Comparison of ENCODE assay signal across 11 mouse cellular contexts in genomic region chr7:96521956-96522355, GRCm38 (mm10).
DNase-seq lines count a peak whose midpoint lies in the region; ATAC-seq and TF ChIP-seq lines count a peak whose summit lies in the region.
"Had no signal": no experiment of that assay in that cellular context is flagged by ENCODE, and none has a peak within 500 bp of the region (broad histone marks: within the 10 kb centered on the region; RNA-seq: fewer than 3 reads in every experiment).

No protein-coding gene starts in this region.

- 43% methylated on average over 7 of the region's 7 CpGs for WGBS in forebrain, embryonic 15.5 days
- WGBS in forebrain, embryonic 11.5 days: 76% methylated on average over 7 of the region's 7 CpGs
- WGBS in stomach, embryonic 16.5 days: 57% methylated on average over 7 of the region's 7 CpGs
- 36% methylated on average over 7 of the region's 7 CpGs for WGBS in stomach, postnatal 0 days

- no peak overlapping the region for H3K4me2 ChIP-seq in forebrain, embryonic 15.5 days (replicated peaks)
- no peak overlapping the region for H3K4me2 ChIP-seq in forebrain, embryonic 11.5 days (ENCODE audit: low read depth, low read length, severe bottlenecking)
- H3K4me2 ChIP-seq in stomach, embryonic 16.5 days (ENCODE audit: low read depth, low read length): no peak overlapping the region
- no peak overlapping the region for H3K4me2 ChIP-seq in stomach, postnatal 0 days (replicated peaks; ENCODE audit: low read depth)

- H3K4me3 ChIP-seq in forebrain, embryonic 15.5 days: no peak overlapping the region
- no peak overlapping the region for H3K4me3 ChIP-seq in forebrain, embryonic 11.5 days (ENCODE audit: low read depth, low read length)
- H3K4me3 ChIP-seq in stomach, embryonic 16.5 days (replicated peaks; ENCODE audit: low read length): no peak overlapping the region
- H3K4me3 ChIP-seq in stomach, postnatal 0 days (ENCODE audit: low read depth, low read length): no peak overlapping the region
- H3K4me3 ChIP-seq: heart, embryonic 10.5 days had no signal

- no peak for DNase-seq in forebrain, embryonic 11.5 days (ENCODE audit: low spot score)
- no peak for DNase-seq in stomach, postnatal 0 days (ENCODE audit: low spot score)
- DNase-seq in layer of hippocampus, adult 9-11 months: peak; percentile 81
- DNase-seq in right cerebral cortex, postnatal 25 days: peak; percentile 74
- DNase-seq in retina, postnatal 1 day: no peak
- no peak for DNase-seq in adrenal gland, adult 8-10 months
- DNase-seq: B cell, adult 2 months; kidney, postnatal 14 days had no signal

- no peaks in the 10 kb centered on the region for H3K9me3 ChIP-seq in forebrain, embryonic 15.5 days
- H3K9me3 ChIP-seq in forebrain, embryonic 11.5 days (ENCODE audit: control insufficient read depth, low read length): no peaks in the 10 kb centered on the region
- H3K9me3 ChIP-seq in stomach, embryonic 16.5 days (replicated peaks; ENCODE audit: control insufficient read depth, low read length): no peaks in the 10 kb centered on the region
- H3K9me3 ChIP-seq in stomach, postnatal 0 days (ENCODE audit: control insufficient read depth, low read length): no peaks in the 10 kb centered on the region
- H3K9me3 ChIP-seq: heart, embryonic 10.5 days had no signal

- peak overlapping the region; percentile 12; the same call in 1 of the 2 replicates for H3K27ac ChIP-seq in forebrain, embryonic 15.5 days (replicated peaks)
- H3K27ac ChIP-seq in forebrain, embryonic 11.5 days (ENCODE audit: low read depth, low read length): no peak overlapping the region
- H3K27ac ChIP-seq in stomach, embryonic 16.5 days (ENCODE audit: low read length): peak overlapping the region; percentile 16; the same call in 1 of the 2 replicates
- no peak overlapping the region for H3K27ac ChIP-seq in stomach, postnatal 0 days (replicated peaks)
- H3K27ac ChIP-seq: heart, embryonic 10.5 days had no signal

- TF ChIP-seq CTCF in stomach, postnatal 0 days (IDR thresholded peaks at IDR 0.05; ENCODE audit: low read depth): no peak

- no peak for ATAC-seq in forebrain, embryonic 15.5 days (replicated peaks)
- no peak for ATAC-seq in forebrain, embryonic 11.5 days (replicated peaks; ENCODE audit: low FRiP score)
- no peak; the same call in 1 of the 2 replicates for ATAC-seq in stomach, embryonic 16.5 days (ENCODE audit: insufficient read depth, low FRiP score)
- no peak for ATAC-seq in stomach, postnatal 0 days (ENCODE audit: low FRiP score, low TSS enrichment)

- H3K27me3 ChIP-seq in forebrain, embryonic 15.5 days: no peaks in the 10 kb centered on the region
- no peaks in the 10 kb centered on the region for H3K27me3 ChIP-seq in forebrain, embryonic 11.5 days (ENCODE audit: control insufficient read depth, insufficient read depth, low read length)
- H3K27me3 ChIP-seq in stomach, embryonic 16.5 days (ENCODE audit: control insufficient read depth, insufficient read depth, low read length): no peaks in the 10 kb centered on the region
- no peaks in the 10 kb centered on the region for H3K27me3 ChIP-seq in stomach, postnatal 0 days (ENCODE audit: control insufficient read depth, insufficient read depth, low read length)

- no peak for TF ChIP-seq EP300 in stomach, postnatal 0 days (optimal IDR thresholded peaks at IDR 0.05)

- H3K9ac ChIP-seq in forebrain, embryonic 15.5 days (replicated peaks): no peak overlapping the region
- no peak overlapping the region for H3K9ac ChIP-seq in forebrain, embryonic 11.5 days (ENCODE audit: low read length)
- no peak overlapping the region for H3K9ac ChIP-seq in stomach, embryonic 16.5 days (ENCODE audit: low read length)
- no peak overlapping the region for H3K9ac ChIP-seq in stomach, postnatal 0 days (ENCODE audit: low read length)

- H3K4me1 ChIP-seq in forebrain, embryonic 15.5 days: peaks cover 12% of the 10 kb centered on the region; the same call in 1 of the 2 replicates
- H3K4me1 ChIP-seq in forebrain, embryonic 11.5 days (replicated peaks; ENCODE audit: control insufficient read depth, insufficient read depth, low read length): no peaks in the 10 kb centered on the region; the same call in 1 of the 2 replicates
- H3K4me1 ChIP-seq in stomach, embryonic 16.5 days (ENCODE audit: control insufficient read depth, insufficient read depth, low read length): peaks cover 19% of the 10 kb centered on the region
- no peaks in the 10 kb centered on the region for H3K4me1 ChIP-seq in stomach, postnatal 0 days (replicated peaks; ENCODE audit: control insufficient read depth, insufficient read depth)

- H3K36me3 ChIP-seq in forebrain, embryonic 15.5 days: no peaks in the 10 kb centered on the region
- H3K36me3 ChIP-seq in forebrain, embryonic 11.5 days (ENCODE audit: control insufficient read depth, insufficient read depth, low read length): no peaks in the 10 kb centered on the region
- H3K36me3 ChIP-seq in stomach, embryonic 16.5 days (ENCODE audit: control insufficient read depth, insufficient read depth, low read length): no peaks in the 10 kb centered on the region
- H3K36me3 ChIP-seq in stomach, postnatal 0 days (ENCODE audit: control insufficient read depth, insufficient read depth, low read length): no peaks in the 10 kb centered on the region
- H3K36me3 ChIP-seq: heart, embryonic 10.5 days had no signal

Comparison
In these comparisons a context has a peak if more than half of its experiments do, and no peak if none do; other contexts are left out.
1. H3K27ac ChIP-seq: peak in forebrain, embryonic 15.5 days (single experiment) and stomach, embryonic 16.5 days (single experiment); none in forebrain, embryonic 11.5 days (single experiment) and stomach, postnatal 0 days (single experiment).
2. DNase-seq: peak in layer of hippocampus, adult 9-11 months (single experiment) and right cerebral cortex, postnatal 25 days (single experiment); none in forebrain, embryonic 11.5 days (single experiment), stomach, postnatal 0 days (single experiment), retina, postnatal 1 day (single experiment) and adrenal gland, adult 8-10 months (single experiment).